In the genomic region with DNA sequence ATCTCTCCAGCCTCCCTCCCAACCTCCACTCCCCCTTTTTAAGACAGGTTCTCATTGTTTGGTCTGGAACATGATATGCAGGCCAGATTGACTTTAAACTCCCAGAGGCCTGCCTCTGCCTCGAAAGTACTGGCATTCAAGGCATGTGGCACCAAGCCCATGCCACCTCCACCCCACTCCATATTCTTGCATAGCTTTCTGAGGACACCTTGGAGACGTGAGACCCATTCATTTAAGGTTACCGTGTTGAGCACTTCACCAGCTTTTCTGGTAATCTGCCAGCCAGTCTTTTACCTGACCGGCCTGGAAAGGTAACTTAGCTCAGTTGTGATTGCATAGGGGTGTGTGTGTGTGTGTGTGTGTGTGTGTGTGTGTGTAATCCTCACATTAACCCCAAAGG, we compare ENCODE assay signal across 33 mouse cellular contexts. TPM values are rescaled to one million over a fixed set of nuclear protein-coding genes. Genes with fewer than 3 reads are reported as not detected.
DNase-seq lines count a peak whose midpoint lies in the region; ATAC-seq lines count a peak whose summit lies in the region.
"Had no signal": no experiment of that assay in that cellular context is flagged by ENCODE, and none has a peak within 500 bp of the region (broad histone marks: within the 10 kb centered on the region; RNA-seq: fewer than 3 reads in every experiment).

No protein-coding gene starts in this region.

- H3K9me3 ChIP-seq in embryonic facial prominence, embryonic 14.5 days (ENCODE audit: control insufficient read depth, low read length) = no peaks in the 10 kb centered on the region
- H3K9me3 ChIP-seq in embryonic facial prominence, embryonic 10.5 days = no peaks in the 10 kb centered on the region
- H3K9me3 ChIP-seq in kidney, embryonic 14.5 days (ENCODE audit: control insufficient read depth, low read length) = no peaks in the 10 kb centered on the region
- no peaks in the 10 kb centered on the region for H3K9me3 ChIP-seq in lung, embryonic 15.5 days
- H3K9me3 ChIP-seq: hindbrain, embryonic 13.5 days; limb, embryonic 13.5 days; liver, embryonic 13.5 days; midbrain, embryonic 15.5 days had no signal

- peak; percentile 48; the same call in 1 of the 2 replicates for ATAC-seq in embryonic facial prominence, embryonic 14.5 days (ENCODE audit: low read depth)
- 0 out of 2 replicates have a peak, but pooled peaks have one; percentile 16 for ATAC-seq in kidney, embryonic 14.5 days (ENCODE audit: low FRiP score, low TSS enrichment)
- peak; percentile 76; the same call in 1 of the 2 replicates for ATAC-seq in lung, embryonic 15.5 days (ENCODE audit: borderline replicate concordance, extremely low read depth, low FRiP score, low TSS enrichment)
- no peak for ATAC-seq in inflammation-experienced regulatory T-cells, adult 6 months

- H3K36me3 ChIP-seq in embryonic facial prominence, embryonic 14.5 days (ENCODE audit: control insufficient read depth, insufficient read depth, low read length) = no peaks in the 10 kb centered on the region
- no peaks in the 10 kb centered on the region for H3K36me3 ChIP-seq in embryonic facial prominence, embryonic 10.5 days (replicated peaks)
- H3K36me3 ChIP-seq in kidney, embryonic 14.5 days (ENCODE audit: control insufficient read depth, insufficient read depth, low read length) = no peaks in the 10 kb centered on the region
- H3K36me3 ChIP-seq in lung, embryonic 15.5 days = no peaks in the 10 kb centered on the region
- H3K36me3 ChIP-seq: hindbrain, embryonic 13.5 days; limb, embryonic 13.5 days; liver, embryonic 13.5 days; midbrain, embryonic 15.5 days had no signal

- peaks cover 21% of the 10 kb centered on the region for H3K27me3 ChIP-seq in embryonic facial prominence, embryonic 14.5 days (replicated peaks; ENCODE audit: control insufficient read depth, insufficient read depth, low read length)
- H3K27me3 ChIP-seq in embryonic facial prominence, embryonic 10.5 days (replicated peaks; ENCODE audit: low read depth, poor library complexity, severe bottlenecking) = peaks cover 49% of the 10 kb centered on the region
- peaks cover 6% of the 10 kb centered on the region for H3K27me3 ChIP-seq in kidney, embryonic 14.5 days (ENCODE audit: control insufficient read depth, insufficient read depth, low read length)
- peaks cover 21% of the 10 kb centered on the region for H3K27me3 ChIP-seq in lung, embryonic 15.5 days

- H3K9ac ChIP-seq in embryonic facial prominence, embryonic 14.5 days (ENCODE audit: low read depth, low read length) = no peak overlapping the region
- H3K9ac ChIP-seq in kidney, embryonic 14.5 days (ENCODE audit: low read depth, low read length) = no peak overlapping the region
- no peak overlapping the region for H3K9ac ChIP-seq in lung, embryonic 15.5 days
- H3K9ac ChIP-seq: limb, embryonic 13.5 days; liver, embryonic 13.5 days; midbrain, embryonic 15.5 days had no signal

- no peak overlapping the region for H3K27ac ChIP-seq in embryonic facial prominence, embryonic 14.5 days (replicated peaks; ENCODE audit: low read depth, low read length)
- H3K27ac ChIP-seq in embryonic facial prominence, embryonic 10.5 days (replicated peaks) = no peak overlapping the region
- H3K27ac ChIP-seq in kidney, embryonic 14.5 days (ENCODE audit: low read depth, low read length) = no peak overlapping the region
- peak overlapping the region; percentile 51; the same call in 1 of the 2 replicates for H3K27ac ChIP-seq in lung, embryonic 15.5 days
- H3K27ac ChIP-seq: left cerebral cortex, adult 2 months; limb, embryonic 13.5 days; liver, embryonic 13.5 days; macrophage; midbrain, embryonic 15.5 days had no signal

- WGBS in embryonic facial prominence, embryonic 14.5 days = 51% methylated on average over 4 of the region's 4 CpGs
- WGBS in embryonic facial prominence, embryonic 10.5 days = 71% methylated on average over 4 of the region's 4 CpGs
- WGBS in kidney, embryonic 14.5 days = 54% methylated on average over 4 of the region's 4 CpGs
- 41% methylated on average over 4 of the region's 4 CpGs for WGBS in lung, embryonic 15.5 days

- DNase-seq in embryonic facial prominence, embryonic 14.5 days (ENCODE audit: low spot score) = peak; percentile 36
- no peak for DNase-seq in embryonic facial prominence, embryonic 10.5 days (ENCODE audit: low spot score)
- DNase-seq in kidney, postnatal 25 days = no peak
- DNase-seq in lung, postnatal 25 days (ENCODE audit: low spot score) = peak; percentile 72
- no peak for DNase-seq in layer of hippocampus, postnatal 10 days (ENCODE audit: low spot score in 2 of 2)
- DNase-seq: adrenal gland, adult 8-10 months; cerebellum, adult 2 months; cerebellum, postnatal 14 days; gastrocnemius, postnatal 14 days; heart, adult 18-20 months; heart, postnatal 4 days; kidney, adult 18-20 months; liver, embryonic 13.5 days; spleen, adult 18-20 months; thymus, adult 18-20 months; thymus, postnatal 25 days had no signal

- H3K4me3 ChIP-seq in embryonic facial prominence, embryonic 14.5 days (ENCODE audit: low read depth, low read length) = no peak overlapping the region
- no peak overlapping the region for H3K4me3 ChIP-seq in embryonic facial prominence, embryonic 10.5 days
- H3K4me3 ChIP-seq in kidney, embryonic 14.5 days (ENCODE audit: low read length) = no peak overlapping the region
- H3K4me3 ChIP-seq in lung, embryonic 15.5 days = no peak overlapping the region
- H3K4me3 ChIP-seq: hindbrain, embryonic 13.5 days; left cerebral cortex, adult 2 months; limb, embryonic 13.5 days; liver, embryonic 13.5 days; midbrain, embryonic 15.5 days had no signal

- H3K4me1 ChIP-seq in embryonic facial prominence, embryonic 14.5 days (ENCODE audit: control insufficient read depth, insufficient read depth, low read length) = no peaks in the 10 kb centered on the region
- H3K4me1 ChIP-seq in embryonic facial prominence, embryonic 10.5 days = peaks cover 34% of the 10 kb centered on the region
- H3K4me1 ChIP-seq in kidney, embryonic 14.5 days (ENCODE audit: control insufficient read depth, insufficient read depth, low read length) = 0 out of 2 replicates have a peak, but pooled peaks cover 5% of the 10 kb centered on the region
- H3K4me1 ChIP-seq in lung, embryonic 15.5 days = peaks cover 18% of the 10 kb centered on the region
- H3K4me1 ChIP-seq: liver, embryonic 13.5 days had no signal

- no peak overlapping the region for H3K4me2 ChIP-seq in embryonic facial prominence, embryonic 14.5 days (ENCODE audit: low read depth, low read length)
- H3K4me2 ChIP-seq in kidney, embryonic 14.5 days (replicated peaks; ENCODE audit: low read depth, low read length) = no peak overlapping the region
- no peak overlapping the region for H3K4me2 ChIP-seq in lung, embryonic 15.5 days
- H3K4me2 ChIP-seq: heart, embryonic 11.5 days; hindbrain, embryonic 13.5 days; limb, embryonic 13.5 days; liver, embryonic 13.5 days; midbrain, embryonic 15.5 days had no signal

RNA-seq across cellular contexts. Expression of gene Lingo4, which starts 7.2 kb away (rescaled TPM):
- polyA plus RNA-seq in embryonic facial prominence, embryonic 14.5 days (2014; fragmentation: Nextera tagmentation; extraction: Ambion mirVana) = 0.07 and 0.08 TPM in 2 replicates
- 0.07 and 0.28 TPM in 2 replicates for polyA plus RNA-seq in embryonic facial prominence, embryonic 10.5 days (2016; fragmentation: Nextera tagmentation; extraction: Ambion mirVana)
- polyA plus RNA-seq in kidney, embryonic 14.5 days (2014; fragmentation: Nextera tagmentation; extraction: Ambion mirVana) = 0.17 and 0.24 TPM in 2 replicates
- polyA plus RNA-seq in lung, embryonic 15.5 days (2015; fragmentation: Nextera tagmentation; extraction: Ambion mirVana) = 0.25 and 0.26 TPM in 2 replicates
- polyA plus RNA-seq in inflammation-experienced regulatory T-cells, adult 6 months (2017; shearing (Covaris generic)) = 1 to 10 TPM in 2 of 3 experiments, under 1 TPM in 1; 0.45 to 2.3 (median 1.5) TPM
- 1 to 10 TPM; 1.3 to 1.5 TPM for total RNA-seq in layer of hippocampus, postnatal 10 days (2021)
- total RNA-seq: CH12.LX; ES-E14; neutrophil, adult 5-6 weeks had no signal
- polyA plus RNA-seq: heart, embryonic 11.5 days; macrophage had no signal

RNA-seq across cellular contexts. Expression of gene Tdrkh, which starts 7.5 kb away (rescaled TPM):
- polyA plus RNA-seq in embryonic facial prominence, embryonic 14.5 days (2014; fragmentation: Nextera tagmentation; extraction: Ambion mirVana) = 8.9 and 9.7 TPM in 2 replicates
- polyA plus RNA-seq in embryonic facial prominence, embryonic 10.5 days (2016; fragmentation: Nextera tagmentation; extraction: Ambion mirVana) = 14.2 and 16.5 TPM in 2 replicates
- 13.1 and 13.3 TPM in 2 replicates for polyA plus RNA-seq in kidney, embryonic 14.5 days (2014; fragmentation: Nextera tagmentation; extraction: Ambion mirVana)
- 11.7 and 11.8 TPM in 2 replicates for polyA plus RNA-seq in lung, embryonic 15.5 days (2015; fragmentation: Nextera tagmentation; extraction: Ambion mirVana)
- polyA plus RNA-seq in inflammation-experienced regulatory T-cells, adult 6 months (2017; shearing (Covaris generic)) = 10 to 100 TPM in 1 of 3 experiments, 1 to 10 TPM in 2; 4.8 to 11.2 (median 7.8) TPM
- total RNA-seq in layer of hippocampus, postnatal 10 days (2021) = 10 to 100 TPM; 43.9 to 47.7 TPM
- total RNA-seq: CH12.LX had no signal

RNA-seq across cellular contexts. Expression of gene Rorc, which starts 33.0 kb away (rescaled TPM):
- polyA plus RNA-seq in embryonic facial prominence, embryonic 14.5 days (2014; fragmentation: Nextera tagmentation; extraction: Ambion mirVana) = 2.5 and 2.8 TPM in 2 replicates
- 0.21 and 0.29 TPM in 2 replicates for polyA plus RNA-seq in embryonic facial prominence, embryonic 10.5 days (2016; fragmentation: Nextera tagmentation; extraction: Ambion mirVana)
- polyA plus RNA-seq in kidney, embryonic 14.5 days (2014; fragmentation: Nextera tagmentation; extraction: Ambion mirVana) = 3.4 and 6.1 TPM in 2 replicates
- 6.1 and 6.8 TPM in 2 replicates for polyA plus RNA-seq in lung, embryonic 15.5 days (2015; fragmentation: Nextera tagmentation; extraction: Ambion mirVana)
- 10 to 100 TPM in 2 of 3 experiments, 1 to 10 TPM in 1; 5.4 to 13.2 (median 13.1) TPM for polyA plus RNA-seq in inflammation-experienced regulatory T-cells, adult 6 months (2017; shearing (Covaris generic))
- under 1 TPM; 0.16 to 0.62 TPM for total RNA-seq in layer of hippocampus, postnatal 10 days (2021)
- total RNA-seq: ES-E14; megakaryocyte-erythroid progenitor cell, adult 5-6 weeks had no signal
- polyA plus RNA-seq: macrophage; neural tube, embryonic 11.5 days had no signal

RNA-seq across cellular contexts. Expression of gene Mrpl9, which starts 37.6 kb away (rescaled TPM):
- polyA plus RNA-seq in embryonic facial prominence, embryonic 14.5 days (2014; fragmentation: Nextera tagmentation; extraction: Ambion mirVana) = 52.4 and 59.4 TPM in 2 replicates
- polyA plus RNA-seq in embryonic facial prominence, embryonic 10.5 days (2016; fragmentation: Nextera tagmentation; extraction: Ambion mirVana) = 68.5 and 71.4 TPM in 2 replicates
- 71.3 and 73.7 TPM in 2 replicates for polyA plus RNA-seq in kidney, embryonic 14.5 days (2014; fragmentation: Nextera tagmentation; extraction: Ambion mirVana)
- polyA plus RNA-seq in lung, embryonic 15.5 days (2015; fragmentation: Nextera tagmentation; extraction: Ambion mirVana) = 59.5 and 62.6 TPM in 2 replicates
- 10 to 100 TPM; 45.9 to 67.0 (median 66.8) TPM for polyA plus RNA-seq in inflammation-experienced regulatory T-cells, adult 6 months (2017; shearing (Covaris generic))
- total RNA-seq in layer of hippocampus, postnatal 10 days (2021) = 10 to 100 TPM; 45.3 to 48.8 TPM

RNA-seq across cellular contexts. Expression of gene Oaz3, which starts 38.2 kb away (rescaled TPM):
- not detected in 2 replicates for polyA plus RNA-seq in embryonic facial prominence, embryonic 14.5 days (2014; fragmentation: Nextera tagmentation; extraction: Ambion mirVana)
- polyA plus RNA-seq in embryonic facial prominence, embryonic 10.5 days (2016; fragmentation: Nextera tagmentation; extraction: Ambion mirVana) = 0.56 and 0.60 TPM in 2 replicates
- 0.28 and 0.40 TPM in 2 replicates for polyA plus RNA-seq in kidney, embryonic 14.5 days (2014; fragmentation: Nextera tagmentation; extraction: Ambion mirVana)
- polyA plus RNA-seq in lung, embryonic 15.5 days (2015; fragmentation: Nextera tagmentation; extraction: Ambion mirVana) = 0.42 and 0.49 TPM in 2 replicates
- 1 to 10 TPM in 2 of 3 experiments, under 1 TPM in 1; 0.75 to 1.2 (median 1.0) TPM for polyA plus RNA-seq in inflammation-experienced regulatory T-cells, adult 6 months (2017; shearing (Covaris generic))
- not detected for total RNA-seq in layer of hippocampus, postnatal 10 days (2021)
- total RNA-seq: adrenal gland, adult 8-10 months; adrenal gland, postnatal 4 days; gastrocnemius, postnatal 14 days; heart, adult 18-20 months; heart, postnatal 4 days; left cerebral cortex, adult 2 months; left cerebral cortex, postnatal 36 days; megakaryocyte-erythroid progenitor cell, adult 5-6 weeks; neutrophil, adult 5-6 weeks had no signal
- polyA plus RNA-seq: embryonic facial prominence, embryonic 11.5 days; macrophage had no signal

Comparison
In these comparisons a context has a peak if more than half of its experiments do, and no peak if none do; other contexts are left out.
1. DNase-seq: peak in embryonic facial prominence, embryonic 14.5 days (single experiment) and lung, postnatal 25 days (single experiment); none in embryonic facial prominence, embryonic 10.5 days (single experiment), kidney, postnatal 25 days (0 of 2) and layer of hippocampus, postnatal 10 days (0 of 2).